Mouse (Mus musculus): ENCODE measurements around the gene Cass4.

DNA sequence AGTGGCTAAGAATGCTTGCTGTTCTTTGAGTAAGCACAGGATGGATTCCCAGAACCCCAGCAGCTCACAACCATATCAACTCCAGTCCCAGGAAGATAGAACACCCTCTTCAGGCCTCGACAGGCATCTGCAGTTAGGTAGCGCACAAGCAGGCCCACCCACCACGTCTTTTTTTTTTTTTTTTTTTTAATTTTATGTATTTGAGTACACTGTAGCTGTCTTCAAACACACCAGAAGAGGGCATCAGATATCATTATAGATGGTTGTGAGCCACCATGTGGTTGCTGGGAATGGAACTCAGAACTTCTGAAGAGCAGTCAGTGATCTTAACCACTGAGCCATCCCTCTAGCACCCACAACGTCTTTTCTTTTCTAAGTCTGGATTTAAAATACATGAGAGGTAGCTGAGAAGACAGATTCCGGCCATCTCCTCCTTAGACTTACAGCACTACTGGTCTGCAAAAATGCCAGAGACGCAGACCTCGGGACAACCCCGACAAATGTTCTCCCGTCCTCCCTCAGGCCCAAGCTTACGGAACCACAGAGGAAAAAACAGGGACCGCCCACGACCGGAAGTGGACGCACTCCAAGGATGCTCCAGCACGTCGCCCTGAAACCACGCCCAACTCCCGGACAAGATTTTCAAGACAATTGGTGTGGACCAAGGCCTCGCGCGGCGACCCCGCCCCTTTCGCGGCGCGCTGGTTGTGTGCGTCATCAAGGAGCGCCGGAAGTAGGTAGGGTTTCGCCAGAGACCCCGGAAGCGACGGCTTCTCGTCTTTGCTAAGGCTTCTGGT is 46.4 kb downstream of the Cass4 start, which contains the start of gene Rtf2:
- no peak for TF ChIP-seq CTCF (conservative IDR thresholded peaks at IDR 0.05; ENCODE audit: insufficient read depth, insufficient read length, low read depth, low read length)
- no peak for TF ChIP-seq POLR2A (IDR thresholded peaks at IDR 0.05; ENCODE audit: low read depth, low read length)

Data from kidney, adult 2 months (tissue).